Mouse (Mus musculus): Measurements from ENCODE around the gene Gm17482.

- TF ChIP-seq CTCF (IDR thresholded peaks at IDR 0.05; ENCODE audit: insufficient read depth, low read depth, low read length), result no peak
- TF ChIP-seq POLR2A (IDR thresholded peaks at IDR 0.05; ENCODE audit: insufficient read depth, low read depth, low read length), result no peak
Measured at GRCm38 (mm10) chr6:115291068-115291467, 63.9 kb downstream of the Gm17482 start.
